Mouse (Mus musculus): ENCODE measurements at regions not wholly inside any gene's neighbourhood (a gene's known extent, or its start where the extent isn't known, plus 50 kb on each side); places are given as distances from the start of the nearest gene placed in this dataset.

DNA sequence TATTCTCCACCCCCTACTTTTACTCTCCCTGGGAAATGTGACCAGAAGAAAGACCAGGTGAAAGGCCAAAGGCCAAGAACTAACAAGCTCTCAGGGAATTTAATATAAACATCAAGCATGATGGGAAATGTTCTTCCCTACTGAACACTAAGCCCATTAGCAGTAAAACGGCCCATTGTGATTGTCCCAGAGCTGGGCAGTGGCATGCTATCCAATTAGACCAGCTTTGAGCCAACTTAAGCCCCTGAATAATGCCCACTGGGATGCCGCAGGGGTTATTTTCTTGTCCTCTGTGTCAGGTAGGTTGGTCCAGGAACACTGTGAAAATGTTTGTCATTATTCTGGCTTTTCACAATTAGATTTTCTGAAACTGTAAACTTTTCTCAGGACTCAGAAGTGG is 81.2 kb upstream of the Epcam start:
- TF ChIP-seq CTCF (IDR thresholded peaks at IDR 0.05 in 2 of 3, conservative IDR thresholded peaks at IDR 0.05 in 1 of 3; ENCODE audit: control insufficient read depth in 1 of 3, insufficient read depth in 1 of 3, low read depth in 2 of 3, low read length in 3 of 3, poor library complexity in 1 of 3, severe bottlenecking in 1 of 3) (no peak), MXI1 (IDR thresholded peaks at IDR 0.05; ENCODE audit: low read depth, low read length) (no peak), JUND (IDR thresholded peaks at IDR 0.05; ENCODE audit: low read depth, low read length) (no peak), NRF1 (IDR thresholded peaks at IDR 0.05; ENCODE audit: insufficient read depth, low read depth, low read length, poor library complexity, severe bottlenecking) (no peak), MAZ (IDR thresholded peaks at IDR 0.05; ENCODE audit: low read depth, low read length) (no peak), POLR2A (IDR thresholded peaks at IDR 0.05; ENCODE audit: control insufficient read depth in 1 of 2, insufficient read depth in 1 of 2, low read depth in 1 of 2, low read length in 2 of 2, poor library complexity in 1 of 2) (no peak), GABPA (IDR thresholded peaks at IDR 0.05; ENCODE audit: low read depth, low read length) (no peak), CHD1 (IDR thresholded peaks at IDR 0.05; ENCODE audit: low read depth, low read length) (no peak), MYC (IDR thresholded peaks at IDR 0.05; ENCODE audit: low read depth, low read length) (no peak), ETS1 (IDR thresholded peaks at IDR 0.05; ENCODE audit: low read depth, low read length) (no peak), USF1 (IDR thresholded peaks at IDR 0.05; ENCODE audit: low read depth, low read length) (no peak), UBTF (IDR thresholded peaks at IDR 0.05; ENCODE audit: borderline replicate concordance, insufficient read depth, low read depth, low read length) (no peak)

Measured in MEL (cell line).